Mouse (Mus musculus) liver, embryonic 13.5 days (tissue): ENCODE measurements around the gene Zfp800. TPM values are rescaled to one million over a fixed set of nuclear protein-coding genes. Genes with fewer than 3 reads are reported as not detected.
A peak's percentile ranks its signal among the peaks of the same experiment; 100 is the strongest.

Experiments
- ATAC-seq: fragments of 200-750 bp; cut with Nextera tagmentation; 2 replicates; pipeline ENCODE4 v1.8.0; 2017; ENCODE audit warnings: low read depth, mild to moderate bottlenecking, moderate number of reproducible peaks, moderate library complexity
- DNase-seq: peaks from one replicate; pipeline ENCODE4 v3.0.0; 2022
- H3K27ac ChIP-seq: fragments of 300-500 bp; sonication (generic); 2 replicates; pipeline ENCODE4 v1.5.1; 2015; ENCODE audit warnings: moderate library complexity, mild to moderate bottlenecking, inconsistent platforms
- H3K27me3 ChIP-seq: fragments of 300-500 bp; sonication (generic); 2 replicates; pipeline ENCODE4 v1.6.1; 2015; ENCODE audit warnings: mild to moderate bottlenecking, inconsistent platforms
- H3K36me3 ChIP-seq: fragments of 300-500 bp; sonication (generic); 2 replicates; pipeline ENCODE4 v1.6.1; 2015; ENCODE audit warnings: mild to moderate bottlenecking, inconsistent platforms
- H3K4me1 ChIP-seq: fragments of 300-500 bp; sonication (generic); replicated peaks from 2 replicates; pipeline ENCODE4 v1.6.1; 2015; ENCODE audit warnings: inconsistent platforms
- H3K4me2 ChIP-seq: fragments of 300-500 bp; sonication (generic); 2 replicates; pipeline ENCODE4 v1.6.1; 2015; ENCODE audit warnings: inconsistent platforms, mild to moderate bottlenecking, moderate library complexity
- H3K4me3 ChIP-seq: fragments of 300-500 bp; sonication (generic); replicated peaks from 2 replicates; pipeline ENCODE4 v1.5.1; 2015; ENCODE audit warnings: mild to moderate bottlenecking, inconsistent platforms
- H3K9ac ChIP-seq: fragments of 300-500 bp; sonication (generic); 2 replicates; pipeline ENCODE4 v1.6.1; 2015; ENCODE audit warnings: mild to moderate bottlenecking, inconsistent platforms
- H3K9me3 ChIP-seq: fragments of 300-500 bp; sonication (generic); replicated peaks from 2 replicates; pipeline ENCODE4 v1.6.1; 2016; ENCODE audit warnings: inconsistent platforms
- WGBS: fragments of 180-500 bp; shearing (Covaris S2); methylation state at CpG from one replicate; pipeline ENCODE4 v1.1.7; 2015; ENCODE audit not compliant: insufficient replicate concordance; 5-methylcytosine and 5-hydroxymethylcytosine counted together
- polyA plus RNA-seq: library from polyadenylated mRNA; unstranded; fragments of >200 nt; fragmentation: Nextera tagmentation; extraction: Ambion mirVana; gene quantifications from 2 replicates; pipeline ENCODE4 v1.2.1, GENCODE M21; 2015

The Zfp800 gene
- polyA plus RNA-seq, 1 experiment from 2014 or later, result 33.3 TPM

DNA sequence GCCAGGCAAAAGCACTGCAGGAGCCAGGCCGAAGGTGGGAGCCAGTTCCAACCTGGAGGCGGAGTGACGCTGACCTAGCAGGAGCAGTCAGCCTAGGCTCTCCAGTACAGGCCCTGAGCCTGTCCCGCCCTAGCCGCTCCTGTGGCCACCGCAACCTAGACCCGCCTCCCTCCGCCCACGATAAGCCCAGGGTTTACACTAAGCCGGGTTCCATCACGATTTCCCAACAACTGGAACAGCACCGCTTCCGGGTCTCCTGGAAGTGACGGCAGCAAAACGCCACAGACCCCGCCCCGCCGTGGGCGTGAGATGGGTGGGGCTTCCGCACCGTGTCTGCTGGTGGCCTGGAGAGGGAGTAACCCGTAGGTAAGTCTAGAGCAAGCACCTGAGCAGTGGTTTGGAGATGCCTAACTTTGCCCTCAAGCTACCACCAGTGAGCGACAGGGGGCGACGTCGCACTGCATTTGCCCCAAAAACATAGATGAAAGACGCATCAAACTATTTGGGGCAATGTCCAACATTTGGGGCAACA lies 23.7 kb upstream of the Zfp800 start:
- peak; percentile 94 for DNase-seq
- 0% methylated on average over 27 of the region's 27 CpGs for WGBS

DNA sequence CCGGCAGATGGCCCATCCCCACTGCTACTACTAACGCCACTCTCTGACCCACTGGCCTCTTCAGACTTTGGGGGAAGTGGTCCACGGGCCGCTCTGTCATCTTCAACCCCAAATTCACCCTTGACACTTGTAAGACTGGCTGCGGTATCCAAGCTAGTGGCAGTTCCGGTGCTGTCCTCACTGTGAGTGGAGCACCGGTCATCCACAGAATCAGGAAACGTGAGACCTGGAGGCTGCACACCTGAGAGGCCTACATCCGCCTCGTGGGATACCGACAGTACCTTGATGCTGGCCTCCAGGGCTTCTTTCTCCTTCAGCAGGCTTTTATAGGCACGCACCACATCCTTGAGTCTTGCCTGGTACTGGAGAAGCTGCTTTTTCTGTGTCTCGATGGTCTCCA lies 23.1 kb upstream of the Zfp800 start:
- ATAC-seq, result no peak
- Histone ChIP-seq H3K27ac (peak overlapping the region; percentile 94), H3K9ac (peak overlapping the region; percentile 91), H3K27me3 (no peaks in the 10 kb centered on the region), H3K4me1 (peaks cover 59% of the 10 kb centered on the region), H3K4me2 (peak overlapping the region; percentile 95), H3K4me3 (peak overlapping the region; percentile 75), H3K36me3 (peaks cover 40% of the 10 kb centered on the region), H3K9me3 (no peaks in the 10 kb centered on the region)
- WGBS, result 23% methylated on average over 13 of the region's 13 CpGs
- no peak for DNase-seq

More for the DNA sequence above, 23.7 kb upstream of the Zfp800 start:
- Histone ChIP-seq H3K9ac (peak overlapping the region; percentile 91), H3K27ac (peak overlapping the region; percentile 94), H3K4me3 (peak overlapping the region; percentile 75), H3K9me3 (no peaks in the 10 kb centered on the region), H3K27me3 (no peaks in the 10 kb centered on the region), H3K4me1 (peaks cover 65% of the 10 kb centered on the region), H3K4me2 (peak overlapping the region; percentile 95), H3K36me3 (peaks cover 45% of the 10 kb centered on the region)
- peak; percentile 90 for ATAC-seq

DNA sequence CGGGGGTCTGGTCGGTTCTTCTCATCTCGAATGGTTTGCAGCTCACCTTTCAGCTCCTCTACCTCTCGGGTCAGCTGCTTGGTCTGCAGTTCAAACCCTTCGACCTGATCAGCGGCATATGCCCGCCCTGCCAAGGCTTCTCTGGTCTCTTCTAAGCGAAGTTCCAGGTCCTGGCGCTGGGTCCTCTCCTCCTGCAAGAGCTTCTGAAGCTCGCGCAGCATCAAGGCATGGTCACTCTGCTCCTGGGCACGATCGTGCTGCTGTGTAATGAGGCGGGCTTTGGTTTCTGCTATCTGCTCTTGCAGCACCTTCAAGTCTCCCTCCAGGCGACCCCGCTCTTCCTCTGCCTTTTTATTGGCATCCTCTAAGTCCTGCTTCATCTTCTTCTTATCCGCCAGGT lies 22.6 kb upstream of the Zfp800 start:
- Histone ChIP-seq H3K27ac (peak overlapping the region; percentile 94), H3K4me3 (peak overlapping the region; percentile 75), H3K36me3 (peaks cover 40% of the 10 kb centered on the region), H3K9ac (peak overlapping the region; percentile 91), H3K4me1 (peaks cover 54% of the 10 kb centered on the region), H3K4me2 (peak overlapping the region; percentile 95), H3K9me3 (no peaks in the 10 kb centered on the region), H3K27me3 (no peaks in the 10 kb centered on the region)
- DNase-seq (no peak), ATAC-seq (no peak)
- WGBS, result 71% methylated on average over 17 of the region's 17 CpGs

GRCm38 (mm10) chr6:28419673-28420072 lies 21.9 kb upstream of the Zfp800 start:
- Histone ChIP-seq H3K9ac (peak overlapping the region; percentile 91), H3K4me3 (peak overlapping the region; percentile 75), H3K36me3 (peaks cover 38% of the 10 kb centered on the region), H3K27ac (no peak overlapping the region; the same call in 1 of the 2 replicates), H3K4me2 (peak overlapping the region; percentile 95), H3K4me1 (peaks cover 47% of the 10 kb centered on the region), H3K27me3 (no peaks in the 10 kb centered on the region), H3K9me3 (no peaks in the 10 kb centered on the region)
- WGBS, result 83% methylated on average over 2 of the region's 2 CpGs
- ATAC-seq (no peak), DNase-seq (no peak)

DNA sequence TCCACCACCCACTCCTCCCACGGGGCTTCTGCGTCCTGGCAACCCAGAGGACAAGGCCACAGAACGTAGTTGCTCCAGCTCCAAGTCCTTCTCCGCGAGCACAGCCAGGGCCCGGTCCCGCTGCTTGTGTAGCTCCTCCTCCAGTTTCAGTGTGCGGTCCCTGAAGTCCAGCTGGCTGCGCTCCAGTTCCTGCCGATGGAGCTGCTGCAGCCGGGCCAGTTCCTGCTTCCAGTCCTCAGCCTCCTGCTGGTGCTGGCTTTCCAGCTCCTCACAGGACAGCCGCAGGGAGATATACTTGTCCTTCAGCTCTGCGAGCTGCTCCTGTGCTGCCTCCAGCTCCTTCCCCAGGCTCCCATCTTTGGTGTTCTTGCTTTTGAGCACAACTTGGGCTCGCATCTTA lies 20.6 kb upstream of the Zfp800 start:
- no peak overlapping the region for H3K4me3 ChIP-seq
- no peak overlapping the region for H3K9ac ChIP-seq
- no peaks in the 10 kb centered on the region for H3K27me3 ChIP-seq
- DNase-seq, result no peak
- no peaks in the 10 kb centered on the region for H3K9me3 ChIP-seq
- WGBS, result 90% methylated on average over 14 of the region's 14 CpGs
- no peak overlapping the region for H3K27ac ChIP-seq
- peaks cover 38% of the 10 kb centered on the region for H3K36me3 ChIP-seq
- H3K4me1 ChIP-seq, result peaks cover 42% of the 10 kb centered on the region
- H3K4me2 ChIP-seq, result no peak overlapping the region
- no peak for ATAC-seq

- WGBS, result 78% methylated on average over 4 of the region's 4 CpGs
- no peak overlapping the region for H3K4me2 ChIP-seq
- H3K4me3 ChIP-seq, result no peak overlapping the region
- no peaks in the 10 kb centered on the region for H3K9me3 ChIP-seq
- no peaks in the 10 kb centered on the region for H3K27me3 ChIP-seq
- peaks cover 29% of the 10 kb centered on the region for H3K4me1 ChIP-seq
- ATAC-seq (no peak), DNase-seq (no peak)
- peaks cover 38% of the 10 kb centered on the region for H3K36me3 ChIP-seq
- no peak overlapping the region for H3K9ac ChIP-seq
- no peak overlapping the region for H3K27ac ChIP-seq
Measured at GRCm38 (mm10) chr6:28416981-28417380, 19.2 kb upstream of the Zfp800 start.

GRCm38 (mm10) chr6:28411236-28411635 lies 13.4 kb upstream of the Zfp800 start:
- Histone ChIP-seq H3K9ac (no peak overlapping the region), H3K4me1 (no peaks in the 10 kb centered on the region), H3K27me3 (no peaks in the 10 kb centered on the region), H3K36me3 (peaks cover 10% of the 10 kb centered on the region), H3K4me2 (no peak overlapping the region), H3K27ac (no peak overlapping the region), H3K4me3 (no peak overlapping the region), H3K9me3 (no peaks in the 10 kb centered on the region)
- WGBS, result 48% methylated on average over 2 of the region's 2 CpGs
- ATAC-seq, result no peak
- DNase-seq, result no peak

- Histone ChIP-seq H3K27ac (no peak overlapping the region), H3K4me3 (no peak overlapping the region), H3K9me3 (no peaks in the 10 kb centered on the region), H3K9ac (no peak overlapping the region), H3K27me3 (no peaks in the 10 kb centered on the region), H3K4me2 (peak overlapping the region; percentile 3; the same call in 1 of the 2 replicates), H3K4me1 (no peaks in the 10 kb centered on the region), H3K36me3 (peaks cover under 1% of the 10 kb centered on the region; the same call in 1 of the 2 replicates)
- no peak for DNase-seq
- ATAC-seq, result no peak
- 41% methylated on average over 9 of the region's 9 CpGs for WGBS
Measured at GRCm38 (mm10) chr6:28410053-28410452, 12.2 kb upstream of the Zfp800 start.

GRCm38 (mm10) chr6:28399791-28400190 lies 2.0 kb upstream of the Zfp800 start:
- H3K36me3 ChIP-seq, result no peaks in the 10 kb centered on the region
- 71% methylated on average over 4 of the region's 4 CpGs for WGBS
- no peak overlapping the region for H3K27ac ChIP-seq
- H3K4me3 ChIP-seq, result no peak overlapping the region
- peaks cover 57% of the 10 kb centered on the region for H3K27me3 ChIP-seq
- H3K4me1 ChIP-seq, result no peaks in the 10 kb centered on the region
- H3K9me3 ChIP-seq, result no peaks in the 10 kb centered on the region
- no peak for DNase-seq
- H3K9ac ChIP-seq, result no peak overlapping the region
- ATAC-seq, result no peak
- H3K4me2 ChIP-seq, result no peak overlapping the region

DNA sequence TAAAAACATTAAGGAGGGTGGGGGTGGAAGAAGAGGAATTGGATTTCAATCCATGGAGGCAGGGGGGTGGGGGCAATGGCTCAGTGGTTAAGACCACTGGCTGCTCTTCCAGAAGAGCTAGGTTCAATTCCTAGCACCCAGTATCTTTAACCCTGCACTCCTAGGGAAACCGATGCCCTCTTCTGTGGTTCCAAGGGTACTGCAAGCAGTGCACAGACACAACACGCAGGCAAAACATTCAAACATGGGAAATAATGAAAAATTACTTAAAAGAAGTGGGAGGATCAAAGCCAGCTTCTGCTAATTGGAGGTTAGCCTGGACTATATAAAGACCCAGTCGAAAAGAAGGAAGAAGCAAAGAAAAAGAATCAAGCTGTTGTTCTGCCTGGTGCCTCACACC lies 921 bp upstream of the Zfp800 start:
- DNase-seq, result no peak
- ATAC-seq, result no peak
- no peak overlapping the region for H3K4me2 ChIP-seq
- H3K36me3 ChIP-seq, result no peaks in the 10 kb centered on the region
- H3K9me3 ChIP-seq, result no peaks in the 10 kb centered on the region
- H3K27me3 ChIP-seq, result peaks cover 63% of the 10 kb centered on the region
- WGBS, result 63% methylated on average over 3 of the region's 3 CpGs
- no peak overlapping the region for H3K27ac ChIP-seq
- no peak overlapping the region for H3K9ac ChIP-seq
- no peaks in the 10 kb centered on the region for H3K4me1 ChIP-seq
- no peak overlapping the region for H3K4me3 ChIP-seq

GRCm38 (mm10) chr6:28396853-28397457 lies 850 bp downstream of the Zfp800 start:
- Histone ChIP-seq H3K9me3 (no peaks in the 10 kb centered on the region), H3K4me3 (peak overlapping the region; percentile 41), H3K4me2 (peak overlapping the region; percentile 59), H3K27ac (no peak overlapping the region), H3K4me1 (no peaks in the 10 kb centered on the region), H3K27me3 (peaks cover 63% of the 10 kb centered on the region), H3K9ac (no peak overlapping the region), H3K36me3 (no peaks in the 10 kb centered on the region)
- WGBS, result 4% methylated on average over 19 of the region's 19 CpGs
- DNase-seq (no peak), ATAC-seq (no peak)
